In genomic region chr11:43425824-43426413, GRCm38 (mm10) we compare ENCODE assay signal across 8 mouse cellular contexts. TPM values are rescaled to one million over a fixed set of nuclear protein-coding genes. Genes with fewer than 3 reads are reported as not detected.
DNase-seq lines count a peak whose midpoint lies in the region; ATAC-seq and TF ChIP-seq lines count a peak whose summit lies in the region.

TSS of gene Pttg1 (minus strand) at chr11:43426251.

- TF ChIP-seq POLR2A in cortical plate, adult 2 months (IDR thresholded peaks at IDR 0.05; ENCODE audit: extremely low read depth, insufficient read depth, low read length), result peak; percentile 94

- peak; percentile 100 for ATAC-seq in activated CD4-positive, CD25-positive, alpha-beta regulatory T cell, adult 4 months
- ATAC-seq in megakaryocyte progenitor cell, adult 5-6 weeks (replicated peaks; ENCODE audit: poor library complexity), result peak; percentile 99

- H3K4me1 ChIP-seq in cortical plate, adult 2 months (ENCODE audit: control insufficient read depth, insufficient read depth, low read length), result 0 out of 2 replicates have a peak, but pooled peaks cover 2% of the 10 kb centered on the region

- DNase-seq in gastrocnemius, adult 8-10 months (ENCODE audit: low spot score in 2 of 2), result peak; percentile 56 to 76
- peak; percentile 70 for DNase-seq in hindlimb bud, embryonic 11.5 days (ENCODE audit: extremely low spot score, low read depth, low spot score)
- DNase-seq in left cerebral cortex, adult 8-10 months (ENCODE audit: low spot score in 2 of 2), result peak; percentile 47 to 52
- peak; percentile 63 for DNase-seq in right cerebral cortex, postnatal 14 days
- peak; percentile 64 to 81 for DNase-seq in urinary bladder, postnatal 36 days (ENCODE audit: low spot score in 2 of 2)

- H3K4me3 ChIP-seq in cortical plate, adult 2 months (ENCODE audit: insufficient read depth, low read length), result peak within 1 kb of the TSS; percentile 63

- TF ChIP-seq CTCF in cortical plate, adult 2 months (IDR thresholded peaks at IDR 0.05; ENCODE audit: extremely low read depth, insufficient read depth, low read length), result no peak

- H3K27ac ChIP-seq in cortical plate, adult 2 months (ENCODE audit: insufficient read depth, low read length), result peak within 1 kb of the TSS; percentile 55

RNA-seq across cellular contexts. Expression of gene Pttg1, which starts in this region (rescaled TPM):
- polyA plus RNA-seq in activated CD4-positive, CD25-positive, alpha-beta regulatory T cell, adult 4 months (2017; shearing (Covaris generic)), result 100 to 1,000 TPM; 133 to 168 TPM
- 98.8 and 109 TPM in 2 replicates for polyA plus RNA-seq in cortical plate, adult 2 months (2012; rRNA removed)
- 10 to 100 TPM; 43.0 to 53.8 (median 47.2) TPM for total RNA-seq in gastrocnemius, adult 8-10 months (2022)
- total RNA-seq in left cerebral cortex, adult 8-10 months (2022), result 10 to 100 TPM; 27.6 to 31.7 (median 29.8) TPM
- total RNA-seq in megakaryocyte progenitor cell, adult 5-6 weeks (2015), result 47.0 and 54.2 TPM in 2 replicates
- 47.9 and 52.5 TPM in 2 replicates for total RNA-seq in megakaryocyte progenitor cell, adult 5-6 weeks (2017)

Comparison
In these comparisons a context has a peak if more than half of its experiments do, and no peak if none do; other contexts are left out.
1. Peak in every context shown above with its lines: DNase-seq, ATAC-seq, H3K4me3 ChIP-seq and H3K27ac ChIP-seq.